Mouse (Mus musculus) intestine, embryonic 15.5 days (tissue): Measurements from ENCODE around the gene Cd300a. TPM values are rescaled to one million over a fixed set of nuclear protein-coding genes. Genes with fewer than 3 reads are reported as not detected.

Experiments used
- ATAC-seq: fragments of 200-750 bp; cut with Nextera tagmentation; 2 replicates; pipeline ENCODE4 v1.8.0; 2017; ENCODE audit warnings: moderate TSS enrichment, moderate library complexity
- H3K27ac ChIP-seq: fragments of 300-500 bp; sonication (generic); 2 replicates; pipeline ENCODE4 v1.5.1; 2015; ENCODE audit warnings: mild to moderate bottlenecking, inconsistent platforms
- H3K27me3 ChIP-seq: fragments of 300-500 bp; sonication (generic); replicated peaks from 2 replicates; pipeline ENCODE4 v1.6.1; 2015; ENCODE audit warnings: inconsistent platforms
- H3K36me3 ChIP-seq: fragments of 300-500 bp; sonication (generic); 2 replicates; pipeline ENCODE4 v1.6.1; 2015; ENCODE audit warnings: inconsistent platforms
- H3K4me1 ChIP-seq: fragments of 300-500 bp; sonication (generic); replicated peaks from 2 replicates; pipeline ENCODE4 v1.6.1; 2015; ENCODE audit warnings: inconsistent platforms
- H3K4me2 ChIP-seq: fragments of 300-500 bp; sonication (generic); replicated peaks from 2 replicates; pipeline ENCODE4 v1.6.1; 2015; ENCODE audit warnings: mild to moderate bottlenecking, inconsistent platforms
- H3K4me3 ChIP-seq: fragments of 300-500 bp; sonication (generic); replicated peaks from 2 replicates; pipeline ENCODE4 v1.5.1; 2015; ENCODE audit warnings: inconsistent platforms
- H3K9ac ChIP-seq: fragments of 300-500 bp; sonication (generic); 2 replicates; pipeline ENCODE4 v1.6.1; 2015; ENCODE audit warnings: inconsistent platforms
- H3K9me3 ChIP-seq: fragments of 300-500 bp; sonication (generic); 2 replicates; pipeline ENCODE4 v1.6.1; 2016; ENCODE audit warnings: inconsistent platforms
- WGBS: fragments of 180-500 bp; shearing (Covaris S2); methylation state at CpG from one replicate; pipeline ENCODE4 v1.1.7; 2015; 5-methylcytosine and 5-hydroxymethylcytosine counted together
- polyA plus RNA-seq: library from polyadenylated mRNA; unstranded; fragments of >200 nt; fragmentation: Nextera tagmentation; extraction: Ambion mirVana; gene quantifications from 2 replicates; pipeline ENCODE4 v1.2.1, GENCODE M21; 2015

Cd300a gene
- polyA plus RNA-seq: 1.2 and 2.2 TPM in 2 replicates

- 78% methylated on average over 18 of the region's 18 CpGs for WGBS
- no peaks in the 10 kb centered on the region for H3K4me1 ChIP-seq
- H3K9ac ChIP-seq: no peak within 1 kb of the TSS
- ATAC-seq: no peak
- H3K9me3 ChIP-seq: no peaks in the 10 kb centered on the region
- H3K27ac ChIP-seq: no peak within 1 kb of the TSS
- no peak within 1 kb of the TSS for H3K4me2 ChIP-seq
- no peak within 1 kb of the TSS for H3K4me3 ChIP-seq
- H3K36me3 ChIP-seq: no peaks in the 10 kb centered on the region
- H3K27me3 ChIP-seq: no peaks in the 10 kb centered on the region
These were observed at the start of gene Cd300a for GRCm38 (mm10) chr11:114889991-114890518. TSS of gene Cd300a (plus strand) at chr11:114890041.

- Histone ChIP-seq H3K4me3 (no peak overlapping the region), H3K4me2 (peak overlapping the region; percentile 20; the same call in 1 of the 2 replicates), H3K9ac (no peak overlapping the region), H3K36me3 (no peaks in the 10 kb centered on the region), H3K9me3 (no peaks in the 10 kb centered on the region), H3K27ac (no peak overlapping the region), H3K27me3 (no peaks in the 10 kb centered on the region), H3K4me1 (peaks cover 9% of the 10 kb centered on the region)
- ATAC-seq: peak; percentile 72
- 15% methylated on average over 8 of the region's 8 CpGs for WGBS
These were observed 45.9 kb upstream of the Cd300a start for GRCm38 (mm10) chr11:114843818-114844463.

- Histone ChIP-seq H3K27ac (no peak overlapping the region), H3K27me3 (no peaks in the 10 kb centered on the region), H3K9me3 (no peaks in the 10 kb centered on the region), H3K4me3 (no peak overlapping the region), H3K4me2 (no peak overlapping the region), H3K4me1 (peaks cover 15% of the 10 kb centered on the region), H3K9ac (no peak overlapping the region), H3K36me3 (no peaks in the 10 kb centered on the region)
- whole genome bisulfite sequencing: 61% methylated on average over 7 of the region's 7 CpGs
- 0 out of 2 replicates have a peak, but pooled peaks have one; percentile 11 for ATAC-seq
These were observed 45.2 kb upstream of the Cd300a start for GRCm38 (mm10) chr11:114844464-114845220.

- peaks cover 21% of the 10 kb centered on the region for H3K4me1 ChIP-seq
- H3K4me2 ChIP-seq: no peak overlapping the region
- no peak overlapping the region for H3K27ac ChIP-seq
- H3K9me3 ChIP-seq: no peaks in the 10 kb centered on the region
- H3K27me3 ChIP-seq: no peaks in the 10 kb centered on the region
- H3K9ac ChIP-seq: no peak overlapping the region
- ATAC-seq: no peak
- H3K4me3 ChIP-seq: no peak overlapping the region
- no peaks in the 10 kb centered on the region for H3K36me3 ChIP-seq
- WGBS: 69% methylated on average over 4 of the region's 4 CpGs
These were observed 43.5 kb upstream of the Cd300a start for GRCm38 (mm10) chr11:114846336-114846735.

GRCm38 (mm10) chr11:114847008-114847407, 42.8 kb upstream of the Cd300a start:
- no peak overlapping the region for H3K27ac ChIP-seq
- no peak overlapping the region for H3K4me3 ChIP-seq
- H3K36me3 ChIP-seq: no peaks in the 10 kb centered on the region
- H3K9me3 ChIP-seq: no peaks in the 10 kb centered on the region
- no peak overlapping the region for H3K4me2 ChIP-seq
- peaks cover 21% of the 10 kb centered on the region for H3K4me1 ChIP-seq
- H3K27me3 ChIP-seq: no peaks in the 10 kb centered on the region
- WGBS: 84% methylated on average over 5 of the region's 5 CpGs
- no peak overlapping the region for H3K9ac ChIP-seq
- ATAC-seq: no peak

GRCm38 (mm10) chr11:114849572-114849971, 40.3 kb upstream of the Cd300a start:
- Histone ChIP-seq H3K9me3 (no peaks in the 10 kb centered on the region), H3K9ac (no peak overlapping the region), H3K4me2 (0 out of 2 replicates have a peak overlapping the region, but pooled peaks have one; percentile 0), H3K27me3 (no peaks in the 10 kb centered on the region), H3K4me3 (no peak overlapping the region), H3K4me1 (peaks cover 23% of the 10 kb centered on the region), H3K27ac (no peak overlapping the region), H3K36me3 (no peaks in the 10 kb centered on the region)
- WGBS: 28% methylated on average over 2 of the region's 2 CpGs
- no peak for ATAC-seq

GRCm38 (mm10) chr11:114850066-114850451, 39.8 kb upstream of the Cd300a start:
- H3K9ac ChIP-seq: peak overlapping the region; percentile 76; the same call in 1 of the 2 replicates
- ATAC-seq: peak; percentile 16; the same call in 1 of the 2 replicates

GRCm38 (mm10) chr11:114850452-114851268, 39.2 kb upstream of the Cd300a start, which contains the start of gene Gprc5c:
TSS of gene Gprc5c (plus strand) at chr11:114851152.
- no peaks in the 10 kb centered on the region for H3K27me3 ChIP-seq
- peak within 1 kb of the TSS; percentile 90 for H3K27ac ChIP-seq
- H3K9ac ChIP-seq: peak within 1 kb of the TSS; percentile 76
- H3K4me2 ChIP-seq: peak within 1 kb of the TSS; percentile 98
- peaks cover 23% of the 10 kb centered on the region for H3K4me1 ChIP-seq
- H3K9me3 ChIP-seq: no peaks in the 10 kb centered on the region
- ATAC-seq: peak; percentile 53
- WGBS: under 1% methylated on average over 38 of the region's 43 CpGs
- no peaks in the 10 kb centered on the region for H3K36me3 ChIP-seq
- peak within 1 kb of the TSS; percentile 78 for H3K4me3 ChIP-seq

More at GRCm38 (mm10) chr11:114850066-114850451, 39.8 kb upstream of the Cd300a start:
- 36% methylated on average over 5 of the region's 5 CpGs for WGBS
- 0 out of 2 replicates have a peak overlapping the region, but pooled peaks have one; percentile 32 for H3K27ac ChIP-seq
- no peaks in the 10 kb centered on the region for H3K27me3 ChIP-seq
- no peaks in the 10 kb centered on the region for H3K36me3 ChIP-seq
- H3K4me3 ChIP-seq: peak overlapping the region; percentile 78
- H3K4me1 ChIP-seq: peaks cover 23% of the 10 kb centered on the region
- no peaks in the 10 kb centered on the region for H3K9me3 ChIP-seq
- H3K4me2 ChIP-seq: peak overlapping the region; percentile 98

- Histone ChIP-seq H3K27ac (peak overlapping the region; percentile 90), H3K4me1 (peaks cover 23% of the 10 kb centered on the region)
- WGBS: under 1% methylated on average over 27 of the region's 27 CpGs
These were observed 38.6 kb upstream of the Cd300a start for GRCm38 (mm10) chr11:114851269-114851607.

GRCm38 (mm10) chr11:114851608-114852310, 38.1 kb upstream of the Cd300a start:
- Histone ChIP-seq H3K4me2 (peak overlapping the region; percentile 98), H3K27me3 (no peaks in the 10 kb centered on the region), H3K4me3 (peak overlapping the region; percentile 78), H3K9me3 (no peaks in the 10 kb centered on the region), H3K4me1 (peaks cover 23% of the 10 kb centered on the region), H3K36me3 (no peaks in the 10 kb centered on the region), H3K27ac (peak overlapping the region; percentile 90), H3K9ac (peak overlapping the region; percentile 76)
- peak; percentile 73 for ATAC-seq
- under 1% methylated on average over 64 of the region's 65 CpGs for WGBS

More at GRCm38 (mm10) chr11:114851269-114851607, 38.6 kb upstream of the Cd300a start:
- no peaks in the 10 kb centered on the region for H3K27me3 ChIP-seq
- peak overlapping the region; percentile 98 for H3K4me2 ChIP-seq
- peak overlapping the region; percentile 76 for H3K9ac ChIP-seq
- no peaks in the 10 kb centered on the region for H3K36me3 ChIP-seq
- no peaks in the 10 kb centered on the region for H3K9me3 ChIP-seq
- peak; percentile 46 for ATAC-seq
- peak overlapping the region; percentile 78 for H3K4me3 ChIP-seq
